Mouse (Mus musculus): ENCODE data around the gene Bbs12. TPM values are rescaled to one million over a fixed set of nuclear protein-coding genes. Genes with fewer than 3 reads are reported as not detected.

Bbs12 gene
- 1.6 and 2.6 TPM in 2 replicates for total RNA-seq (2017)

DNA sequence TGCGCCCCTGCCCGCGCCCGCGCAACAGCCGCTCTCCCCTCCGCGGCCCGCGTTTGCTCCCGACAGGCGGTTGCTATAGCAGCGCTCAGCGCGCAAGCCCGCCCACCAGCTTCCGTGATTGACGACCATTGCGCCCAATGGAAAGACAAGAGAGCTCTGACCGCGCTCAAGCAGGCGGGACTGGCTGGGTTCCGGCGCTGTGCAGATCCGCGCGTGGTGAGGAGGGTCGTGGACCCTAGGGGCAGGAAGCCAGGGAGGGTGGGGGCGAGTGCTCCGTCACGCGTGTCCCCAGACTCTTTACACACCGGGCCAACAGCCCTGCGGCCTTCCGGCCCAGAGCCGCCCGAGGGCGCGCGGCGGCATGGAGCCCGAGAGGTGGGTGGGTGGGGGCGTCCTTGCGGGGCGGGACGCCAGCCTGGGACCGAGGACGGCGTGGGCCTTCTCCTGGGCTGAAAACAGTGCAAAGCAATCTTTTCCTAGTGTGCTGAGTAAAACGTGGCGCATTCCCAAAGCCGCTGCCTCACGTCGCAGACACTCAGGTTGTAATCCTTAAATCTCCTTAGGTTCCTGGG lies at the start of gene Bbs12, which contains the start of gene Cetn4:
Gene Bbs12 (plus strand): TSS at position 185 of the 572 bp plus-strand sequence.
Gene Cetn4 (minus strand): TSS at position 339 of the 572 bp plus-strand sequence.
- ATAC-seq (ENCODE audit: extremely low read depth, insufficient number of reproducible peaks, low FRiP score, poor library complexity, severe bottlenecking): peak; percentile 98

DNA sequence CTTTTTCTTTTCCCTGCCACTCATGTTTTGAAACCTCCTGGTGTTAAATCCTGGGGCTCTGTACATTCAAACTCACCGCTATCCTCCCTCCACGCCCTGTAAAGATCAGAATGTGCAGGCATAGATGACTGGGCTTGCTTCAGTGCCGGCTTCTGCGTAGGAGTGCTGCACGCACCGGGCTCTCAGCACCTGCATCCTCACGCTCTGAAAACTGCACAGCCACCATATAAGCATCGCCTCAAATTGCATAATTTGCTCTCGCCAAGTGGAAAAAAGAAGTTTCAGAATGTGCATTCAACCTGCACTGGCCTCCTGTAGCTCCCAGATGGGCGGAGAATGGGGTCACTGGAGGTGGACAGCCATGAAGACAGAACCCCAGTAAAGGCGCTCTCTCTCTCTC lies 44.0 kb upstream of the Bbs12 start:
- no peak for ATAC-seq (ENCODE audit: extremely low read depth, insufficient number of reproducible peaks, low FRiP score, poor library complexity, severe bottlenecking)

DNA sequence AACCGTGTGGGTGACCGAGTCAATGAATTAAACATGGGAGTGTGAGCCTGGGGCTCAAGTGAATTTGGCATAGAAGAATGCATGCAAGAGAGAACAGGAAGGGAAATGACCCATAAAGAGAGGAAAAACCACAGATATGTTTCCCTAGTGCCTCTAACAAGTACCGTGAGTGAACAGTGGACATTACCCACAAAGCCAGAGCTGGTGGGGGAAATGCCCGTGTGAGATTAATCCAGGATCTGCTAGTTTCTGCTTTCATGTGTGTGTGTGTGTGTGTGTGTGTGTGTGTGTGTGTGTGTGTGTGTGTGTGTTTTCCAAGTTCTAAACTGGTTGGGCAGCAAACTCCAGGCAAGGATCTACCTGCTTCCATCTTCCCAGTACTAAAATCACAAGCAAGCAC lies 42.4 kb upstream of the Bbs12 start:
- ATAC-seq (ENCODE audit: extremely low read depth, insufficient number of reproducible peaks, low FRiP score, poor library complexity, severe bottlenecking): no peak

DNA sequence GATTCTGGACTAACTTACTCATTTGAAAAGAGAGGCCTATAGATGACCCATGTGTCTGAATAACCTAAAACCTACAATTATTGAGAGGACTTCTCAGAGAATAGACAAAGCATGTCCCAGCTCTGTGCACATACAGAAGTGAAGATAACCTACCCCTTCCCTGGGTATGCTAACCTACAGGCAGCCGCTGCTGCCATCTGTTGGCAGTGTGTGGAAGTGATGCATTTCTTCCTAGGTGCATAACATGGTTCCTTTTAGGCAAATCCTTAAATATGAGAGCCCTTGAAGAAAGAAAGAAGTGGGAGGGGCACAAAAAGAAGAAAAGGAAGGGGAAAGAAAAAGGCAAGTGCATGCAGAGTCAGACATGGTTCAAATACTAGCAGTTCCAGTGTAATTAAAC lies 41.1 kb upstream of the Bbs12 start:
- ATAC-seq (ENCODE audit: extremely low read depth, insufficient number of reproducible peaks, low FRiP score, poor library complexity, severe bottlenecking): peak; percentile 73; the same call in 1 of the 2 replicates

DNA sequence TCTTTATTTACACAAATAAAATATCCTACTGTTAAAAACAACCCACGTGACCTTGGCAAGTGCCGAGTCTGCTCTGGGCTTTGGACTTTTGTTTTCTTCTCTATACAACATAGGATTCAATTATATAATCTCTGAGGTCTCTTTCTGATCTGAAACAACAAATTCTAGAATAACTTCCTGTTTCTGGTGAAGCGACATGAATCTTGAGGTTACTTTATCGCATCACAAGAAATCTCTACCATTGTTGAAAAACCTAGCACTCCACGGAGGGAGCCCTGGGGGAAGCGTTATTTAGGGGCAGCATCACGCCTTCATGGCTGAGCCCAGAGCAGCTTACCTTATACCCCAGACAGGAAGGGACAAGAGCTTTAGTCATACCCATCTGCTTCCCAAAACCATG lies 39.3 kb upstream of the Bbs12 start:
- no peak for ATAC-seq (ENCODE audit: extremely low read depth, insufficient number of reproducible peaks, low FRiP score, poor library complexity, severe bottlenecking)

DNA sequence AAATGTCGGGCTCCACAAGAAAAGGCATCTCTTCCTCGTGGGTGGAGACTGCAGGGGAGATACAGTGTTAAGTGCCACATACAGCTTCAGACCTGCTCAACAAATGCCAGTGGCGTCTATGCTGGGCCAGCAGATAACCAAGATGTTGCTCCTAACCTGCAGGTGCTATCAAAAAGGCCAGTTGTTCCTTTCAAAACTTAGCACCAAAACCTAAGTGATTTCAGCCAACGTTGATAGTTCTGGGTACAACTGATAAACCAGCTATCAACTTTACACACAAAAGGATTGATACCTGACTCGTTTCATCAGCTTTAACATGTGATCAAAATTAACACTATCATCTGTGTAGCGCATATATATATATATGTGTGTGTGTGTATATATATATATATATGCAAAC lies 37.7 kb upstream of the Bbs12 start:
- ATAC-seq (ENCODE audit: extremely low read depth, insufficient number of reproducible peaks, low FRiP score, poor library complexity, severe bottlenecking): no peak

DNA sequence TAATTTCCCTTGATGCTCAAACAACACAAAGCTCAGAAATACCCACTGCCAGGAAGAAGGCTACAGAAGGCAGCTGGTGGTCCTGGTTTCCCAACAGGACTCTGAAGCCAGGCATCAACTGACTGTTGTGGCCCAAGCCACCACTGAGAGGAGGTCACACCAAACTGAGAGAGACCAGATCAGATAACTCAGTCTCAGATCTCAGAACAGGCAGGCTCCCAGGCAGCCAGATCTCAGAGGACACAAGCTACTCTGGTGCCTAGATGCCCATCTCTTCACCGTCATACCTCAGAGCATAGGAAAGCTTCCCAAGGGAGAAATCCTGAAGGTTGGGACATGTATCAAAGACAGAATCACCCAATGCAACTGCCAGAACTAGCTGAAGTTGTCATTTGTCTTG lies 32.1 kb upstream of the Bbs12 start:
- no peak for ATAC-seq (ENCODE audit: extremely low read depth, insufficient number of reproducible peaks, low FRiP score, poor library complexity, severe bottlenecking)

DNA sequence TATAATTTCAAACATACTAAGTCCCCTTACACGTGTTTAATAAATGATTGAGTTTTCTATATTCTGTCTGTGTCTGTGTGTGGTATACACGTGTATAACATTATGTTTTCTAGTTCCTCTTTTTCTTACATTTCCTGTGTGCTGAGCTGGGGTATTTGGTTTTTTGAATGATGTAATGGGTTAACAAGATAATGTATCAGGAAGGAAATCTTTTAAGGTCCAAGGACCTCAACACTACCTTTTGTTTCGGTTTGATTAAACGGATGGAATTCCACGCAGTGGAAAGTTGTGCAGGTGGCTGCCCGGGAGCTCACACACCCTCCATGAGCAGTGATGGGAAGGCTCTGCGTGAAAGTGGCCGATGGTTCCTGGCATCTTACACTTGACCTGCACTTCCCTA lies 31.5 kb upstream of the Bbs12 start:
- peak; percentile 75 for ATAC-seq (ENCODE audit: extremely low read depth, insufficient number of reproducible peaks, low FRiP score, poor library complexity, severe bottlenecking)

DNA sequence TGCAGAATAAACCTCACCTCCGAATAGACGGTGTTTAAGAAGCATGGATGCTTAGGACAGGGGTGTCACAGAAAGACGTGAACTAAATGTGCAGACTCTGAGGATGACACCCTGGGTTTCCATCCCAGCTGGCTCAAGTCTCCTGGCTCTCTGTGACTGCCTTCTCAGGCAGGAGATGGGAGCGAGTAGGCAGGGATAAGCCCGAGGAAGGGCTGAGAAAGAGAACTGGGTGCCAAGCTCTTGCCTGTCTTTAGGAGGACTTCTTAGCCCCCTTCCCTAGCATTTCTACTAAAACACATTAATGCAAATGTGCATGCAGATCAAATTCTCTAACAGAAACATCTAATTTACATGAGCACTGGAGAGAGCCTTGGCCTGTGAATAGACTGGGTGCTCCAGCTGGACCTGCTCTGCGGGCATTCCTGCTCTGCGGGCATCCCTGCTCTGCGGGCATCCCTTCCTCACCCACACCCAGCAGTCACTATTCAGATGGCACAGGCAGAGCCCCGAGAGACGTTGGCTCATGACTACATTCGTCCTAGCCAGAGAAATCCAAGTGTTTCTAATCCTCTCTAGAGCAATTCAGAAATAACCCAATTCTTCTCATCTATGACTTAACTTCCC lies 29.9 kb upstream of the Bbs12 start:
- ATAC-seq (ENCODE audit: extremely low read depth, insufficient number of reproducible peaks, low FRiP score, poor library complexity, severe bottlenecking): no peak

DNA sequence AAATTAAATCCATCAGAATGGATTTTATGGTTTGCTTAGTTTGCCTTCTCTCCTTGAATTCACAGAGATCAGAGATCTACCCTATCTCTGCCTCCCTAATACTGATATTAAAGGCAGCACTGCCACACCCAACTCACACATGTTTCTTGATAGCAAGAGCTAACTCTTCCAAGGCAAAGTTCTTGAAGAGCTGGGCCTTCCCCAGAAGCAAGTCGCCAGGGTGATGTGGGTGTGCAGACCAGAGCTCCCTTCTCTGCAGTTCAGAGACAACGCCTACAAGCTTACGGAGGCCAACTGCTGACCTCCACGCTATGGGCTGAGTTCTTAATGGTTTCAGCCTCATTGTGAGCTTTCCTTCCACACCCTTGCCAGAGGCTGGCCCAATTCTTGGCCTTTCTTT lies 29.1 kb upstream of the Bbs12 start:
- no peak for ATAC-seq (ENCODE audit: extremely low read depth, insufficient number of reproducible peaks, low FRiP score, poor library complexity, severe bottlenecking)

DNA sequence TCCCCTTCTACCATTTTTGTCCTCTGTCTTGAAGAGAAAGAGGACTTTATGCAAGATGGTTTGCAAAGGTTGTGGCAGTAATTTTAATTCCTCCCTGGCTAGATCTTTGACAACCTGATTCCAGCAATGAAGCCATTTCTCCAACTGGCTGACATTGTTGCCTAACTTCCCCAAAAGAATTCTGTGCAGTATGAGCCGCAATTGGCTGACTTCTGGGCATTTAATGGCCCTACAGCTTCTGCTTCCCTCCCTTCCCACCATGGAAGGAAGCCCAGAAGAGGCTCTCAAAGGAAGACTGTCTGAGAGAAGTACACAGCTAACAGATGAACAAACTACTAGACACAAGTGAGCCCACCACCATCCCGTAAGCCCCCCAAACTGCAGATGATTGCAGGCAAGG lies 23.1 kb upstream of the Bbs12 start:
- ATAC-seq (ENCODE audit: extremely low read depth, insufficient number of reproducible peaks, low FRiP score, poor library complexity, severe bottlenecking): no peak

DNA sequence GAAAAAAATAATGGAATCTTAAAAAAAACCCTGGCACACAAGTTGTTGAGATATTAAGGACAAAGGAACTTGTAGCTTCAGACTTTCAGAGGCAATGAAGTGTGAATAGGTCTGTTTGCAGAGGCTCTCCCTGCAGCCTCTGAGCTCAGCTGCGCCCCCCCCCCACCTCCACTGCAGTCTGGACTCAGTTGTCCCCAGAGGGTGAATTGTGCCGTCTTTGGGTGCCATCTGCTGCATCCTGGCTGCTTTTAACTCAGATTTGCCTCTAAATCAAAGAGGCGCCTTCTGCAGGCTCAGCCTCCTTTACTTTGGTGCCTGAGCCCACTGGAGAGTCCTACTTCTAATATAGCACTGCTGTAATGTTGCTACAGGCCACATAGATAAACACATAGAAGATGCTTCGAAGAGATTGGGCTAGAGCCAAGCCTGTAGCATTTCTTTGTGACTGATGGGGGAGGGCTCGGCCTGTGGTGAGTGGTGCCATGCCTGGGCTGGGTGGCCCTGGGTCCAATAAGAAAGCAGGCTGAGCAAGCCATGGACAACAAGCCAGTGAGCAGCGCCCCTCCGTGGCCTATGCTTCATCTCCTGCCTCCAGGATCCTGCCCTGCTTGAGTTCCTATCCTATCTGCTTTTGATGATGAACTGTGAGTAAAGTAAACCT lies 21.3 kb upstream of the Bbs12 start:
- ATAC-seq (ENCODE audit: extremely low read depth, insufficient number of reproducible peaks, low FRiP score, poor library complexity, severe bottlenecking): no peak

DNA sequence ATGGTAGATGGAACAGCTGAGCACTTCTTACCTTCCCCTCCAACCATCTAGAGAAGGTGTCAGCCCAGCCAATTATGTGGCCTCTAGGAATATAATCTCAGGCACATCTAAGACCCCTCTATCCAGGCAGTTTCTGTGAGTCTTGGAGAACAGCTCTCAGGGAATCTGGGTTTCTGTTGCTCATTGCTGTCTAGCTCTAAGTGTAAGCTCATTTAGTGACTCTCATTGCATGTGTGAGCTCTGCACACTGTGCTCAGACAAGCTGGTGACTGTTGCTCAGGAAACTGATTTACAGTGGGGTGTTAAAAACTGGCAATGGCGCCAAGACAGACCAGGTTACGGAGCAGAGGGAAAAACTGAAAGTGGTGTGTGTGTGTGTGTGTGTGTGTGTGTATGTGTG lies 20.4 kb upstream of the Bbs12 start:
- ATAC-seq (ENCODE audit: extremely low read depth, insufficient number of reproducible peaks, low FRiP score, poor library complexity, severe bottlenecking): no peak

DNA sequence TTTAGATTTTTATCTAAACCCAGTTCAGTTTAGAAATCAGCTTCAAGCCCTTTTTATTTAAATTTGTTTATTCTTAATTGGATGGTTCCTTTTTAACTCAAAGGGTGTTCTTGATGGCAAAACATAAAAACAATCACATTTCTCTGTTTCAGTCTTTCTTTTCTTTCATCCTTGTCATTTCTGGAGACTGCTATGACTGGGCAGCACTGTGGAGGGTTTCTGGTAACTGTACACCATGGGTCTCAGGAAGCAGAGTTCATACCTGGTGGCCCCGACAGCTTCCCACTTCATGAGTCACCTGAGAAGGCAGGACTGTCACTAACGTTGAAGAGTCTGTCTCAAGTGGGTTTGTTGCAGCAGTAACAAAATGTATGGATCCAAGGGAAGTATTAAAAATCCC lies 19.7 kb upstream of the Bbs12 start:
- ATAC-seq (ENCODE audit: extremely low read depth, insufficient number of reproducible peaks, low FRiP score, poor library complexity, severe bottlenecking): no peak

DNA sequence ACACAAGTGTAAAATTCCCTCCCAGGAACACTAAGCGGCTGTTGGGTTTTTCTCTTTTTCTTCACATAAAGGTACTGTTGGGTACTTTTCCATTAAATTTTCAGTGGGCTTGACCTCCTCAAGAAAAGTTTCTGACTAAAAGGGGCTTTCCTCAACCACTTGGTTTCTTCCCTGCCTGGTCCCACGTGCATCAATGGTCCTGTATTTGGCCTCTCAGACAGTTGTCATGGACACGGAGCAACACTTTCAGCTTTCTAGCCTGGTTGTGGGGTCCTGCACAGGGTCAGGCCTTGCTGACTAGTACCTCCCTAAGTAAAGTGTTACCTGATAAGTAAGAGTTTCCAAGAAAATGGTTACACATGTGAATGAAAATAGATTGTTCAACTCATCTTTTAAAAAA lies 12.9 kb upstream of the Bbs12 start:
- ATAC-seq (ENCODE audit: extremely low read depth, insufficient number of reproducible peaks, low FRiP score, poor library complexity, severe bottlenecking): no peak

DNA sequence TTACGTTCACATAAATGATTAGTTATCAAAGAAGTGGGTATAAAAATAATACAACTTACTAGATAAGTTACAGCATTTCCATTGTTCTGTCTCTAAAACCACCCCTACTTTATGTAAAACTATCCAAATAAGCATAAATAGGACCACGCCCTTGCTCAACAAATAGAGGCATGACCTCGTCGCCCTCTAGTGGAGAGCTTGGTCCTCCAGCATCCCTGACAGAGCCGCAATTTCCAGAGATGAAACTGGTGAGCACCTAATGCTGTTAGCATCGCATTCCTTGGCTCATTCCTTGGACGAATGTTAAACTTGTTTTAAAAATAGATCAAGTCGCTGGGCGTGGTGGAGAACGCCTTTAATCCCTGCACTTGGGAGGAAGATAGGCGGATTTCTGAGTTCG lies 9.7 kb upstream of the Bbs12 start:
- peak; percentile 82 for ATAC-seq (ENCODE audit: extremely low read depth, insufficient number of reproducible peaks, low FRiP score, poor library complexity, severe bottlenecking)

DNA sequence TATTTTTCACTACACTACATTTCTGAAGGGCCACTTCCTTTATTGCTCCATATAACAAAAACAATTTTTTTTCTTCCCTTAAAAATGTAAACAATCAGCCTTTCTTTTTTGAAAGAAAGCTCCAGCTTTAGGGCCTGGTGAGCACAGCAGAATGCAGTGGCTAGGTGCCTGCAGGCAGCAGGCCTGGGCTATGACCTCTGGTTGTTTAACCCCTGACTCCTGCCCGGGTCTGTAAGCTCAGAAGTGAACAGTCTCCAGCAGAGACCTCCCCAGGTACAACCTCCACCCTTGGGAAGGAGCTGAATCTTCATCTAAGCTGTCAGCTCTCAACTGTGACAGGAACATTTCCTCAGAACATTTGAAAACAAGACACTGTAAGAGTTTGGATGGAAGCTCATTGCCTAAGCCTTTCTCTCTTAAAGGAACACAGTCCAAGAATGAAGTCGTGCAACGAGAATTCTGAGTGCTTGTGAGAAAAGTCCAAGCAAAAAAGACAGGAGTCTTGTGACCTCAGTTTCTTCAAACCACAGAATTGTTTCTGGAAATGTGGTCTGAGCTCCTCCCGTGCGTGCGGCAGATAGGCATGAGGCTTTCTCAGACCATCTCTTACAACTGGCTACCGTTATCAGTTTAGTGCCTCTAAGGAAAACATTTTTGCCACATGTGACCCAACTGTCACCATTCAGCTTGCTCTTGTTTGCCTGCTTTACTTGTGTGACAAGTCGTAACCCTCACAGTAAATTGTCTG lies 8.8 kb upstream of the Bbs12 start:
- ATAC-seq (ENCODE audit: extremely low read depth, insufficient number of reproducible peaks, low FRiP score, poor library complexity, severe bottlenecking): no peak

DNA sequence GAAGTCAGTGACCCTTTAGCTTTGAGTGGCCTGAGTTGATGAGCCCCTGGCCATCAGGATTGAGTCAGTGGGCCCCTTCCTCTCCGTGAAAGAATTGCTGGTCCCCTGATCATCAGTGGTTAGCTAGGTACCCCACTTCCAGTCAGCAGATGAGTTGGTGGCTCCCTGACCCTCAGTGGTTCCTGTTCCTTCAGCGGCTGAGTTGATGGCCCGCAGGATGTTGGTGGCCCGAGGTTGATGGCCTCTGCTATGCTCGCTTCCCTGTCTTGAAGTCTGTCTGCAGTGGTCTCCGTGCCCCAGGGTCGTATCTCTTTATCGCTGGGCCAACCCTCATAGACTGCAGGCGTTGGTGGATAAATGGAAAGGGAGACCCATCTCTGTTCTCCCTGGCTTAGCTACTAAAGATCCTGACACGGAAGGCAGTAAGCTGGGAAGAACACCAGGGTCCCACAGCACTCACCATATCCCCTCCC lies 421 bp upstream of the Bbs12 start:
- ATAC-seq (ENCODE audit: extremely low read depth, insufficient number of reproducible peaks, low FRiP score, poor library complexity, severe bottlenecking): 0 out of 2 replicates have a peak, but pooled peaks have one; percentile 27

DNA sequence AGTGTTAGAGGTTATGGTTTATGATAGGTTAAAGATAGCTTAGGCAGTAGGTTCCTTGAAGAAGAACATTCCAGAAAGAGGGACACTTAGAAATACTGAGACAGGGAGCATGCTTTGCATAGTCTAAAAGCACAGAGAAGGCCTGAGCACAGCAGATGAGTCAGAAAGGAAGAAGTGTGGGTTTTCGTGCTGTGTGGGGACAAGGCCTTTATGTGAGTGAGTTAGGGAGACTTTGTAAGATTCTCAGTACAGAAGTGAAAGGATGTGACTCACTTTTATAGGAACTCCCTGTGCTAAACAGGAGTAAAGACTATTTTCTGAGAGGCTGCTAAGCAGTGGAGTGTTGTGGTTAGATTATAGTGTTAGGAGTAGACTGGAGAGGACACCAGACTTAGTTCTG lies 1.0 kb downstream of the Bbs12 start:
- peak; percentile 31; the same call in 1 of the 2 replicates for ATAC-seq (ENCODE audit: extremely low read depth, insufficient number of reproducible peaks, low FRiP score, poor library complexity, severe bottlenecking)

DNA sequence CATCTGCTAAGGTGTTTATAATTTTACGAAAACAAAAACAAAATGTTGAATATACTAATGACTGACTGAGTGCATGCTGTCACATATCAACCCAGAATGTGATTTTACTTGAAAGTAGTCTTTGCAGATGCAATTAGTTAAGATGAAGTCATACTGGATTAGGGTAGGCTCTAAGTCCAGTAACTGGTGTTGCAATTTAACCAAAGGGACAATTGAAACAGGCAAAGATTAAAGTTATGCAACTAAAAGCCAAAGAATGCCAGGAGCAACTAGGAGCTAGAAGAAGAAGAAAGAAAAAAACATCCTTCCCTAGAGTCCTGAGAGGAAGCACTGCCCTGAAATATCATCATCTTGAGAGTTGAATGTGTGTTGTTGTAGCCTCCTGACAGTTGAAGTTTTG lies 3.9 kb downstream of the Bbs12 start:
- no peak for ATAC-seq (ENCODE audit: extremely low read depth, insufficient number of reproducible peaks, low FRiP score, poor library complexity, severe bottlenecking)

Data from neutrophil, adult 5-6 weeks (primary cell).